Mouse (Mus musculus) left cerebral cortex, adult 2 months (tissue): Measurements from ENCODE around the gene Acbd4. TPM values are rescaled to one million over a fixed set of nuclear protein-coding genes. Genes with fewer than 3 reads are reported as not detected.

Experiments
- DNase-seq, 2 experiments: peaks; one replicate each; pipeline ENCODE4 v3.0.0; 2021 to 2022; ENCODE audit warnings: low spot score in 2 of 2, mixed read lengths in 1 of 2; ENCODE audit errors: extremely low spot score in 1 of 2
- H3K27ac ChIP-seq: fragments of 200-600 bp; 2 replicates; pipeline ENCODE4 v1.8.1; 2022
- H3K4me3 ChIP-seq: fragments of 200-600 bp; 2 replicates; pipeline ENCODE4 v1.8.1; 2022
- CTCF ChIP-seq: fragments of 200-600 bp; IDR thresholded peaks from 2 replicates; pipeline ENCODE4 v1.8.1; 2022; ENCODE audit warnings: antibody characterized with exemption, mild to moderate bottlenecking, moderate library complexity
- intact Hi-C: fragments of 180-260 bp; cut with DNase I; formaldehyde crosslinking; loops from one replicate; pipeline ENCODE4 v1.15.1; 2025
- total RNA-seq, 2 experiments: library from RNA; stranded (reverse); gene quantifications; 2 replicates each; pipeline ENCODE4 v1.2.3; 2021

Acbd4 gene
- total RNA-seq, 2 experiments from 2014 or later, result 72.3 to 88.2 TPM

GRCm38 (mm10) chr11:103093862-103094833 is 7.3 kb upstream of the Acbd4 start:
- no peak overlapping the region for H3K27ac ChIP-seq
- TF ChIP-seq CTCF, result no peak
- DNase-seq, result no peak
- H3K4me3 ChIP-seq, result no peak overlapping the region
- intact Hi-C loops, result no loop called here

GRCm38 (mm10) chr11:103095107-103095670 is 6.3 kb upstream of the Acbd4 start:
- TF ChIP-seq CTCF, result no peak
- DNase-seq, result no peak
- intact Hi-C loops, result no loop called here
- H3K4me3 ChIP-seq, result no peak overlapping the region
- H3K27ac ChIP-seq, result no peak overlapping the region

- TF ChIP-seq CTCF, result no peak
These were observed 5.7 kb upstream of the Acbd4 start for GRCm38 (mm10) chr11:103095801-103096200.

GRCm38 (mm10) chr11:103096979-103097894 is 4.2 kb upstream of the Acbd4 start:
- intact Hi-C loops, result no loop called here
- no peak overlapping the region for H3K27ac ChIP-seq
- TF ChIP-seq CTCF, result no peak
- no peak overlapping the region for H3K4me3 ChIP-seq
- peak in 1 of 2 experiments; percentile 9 for DNase-seq

More at GRCm38 (mm10) chr11:103095801-103096200, 5.7 kb upstream of the Acbd4 start:
- intact Hi-C loops, result no loop called here
- DNase-seq, result no peak
- Histone ChIP-seq H3K27ac (no peak overlapping the region), H3K4me3 (no peak overlapping the region)

GRCm38 (mm10) chr11:103098531-103099190 is 2.8 kb upstream of the Acbd4 start:
- no peak overlapping the region for H3K27ac ChIP-seq
- no peak for DNase-seq
- TF ChIP-seq CTCF, result no peak
- intact Hi-C loops, result no loop called here
- H3K4me3 ChIP-seq, result no peak overlapping the region

- Histone ChIP-seq H3K4me3 (no peak overlapping the region), H3K27ac (no peak overlapping the region)
- DNase-seq, result no peak
- no peak for TF ChIP-seq CTCF
- intact Hi-C loops, result no loop called here
These were observed 2.0 kb upstream of the Acbd4 start for GRCm38 (mm10) chr11:103099352-103099940.

- DNase-seq, result no peak
- intact Hi-C loops, result no loop called here
- no peak overlapping the region for H3K27ac ChIP-seq
- H3K4me3 ChIP-seq, result no peak overlapping the region
- TF ChIP-seq CTCF, result no peak
These were observed 1.1 kb upstream of the Acbd4 start for GRCm38 (mm10) chr11:103100361-103100760.

- H3K4me3 ChIP-seq, result peak overlapping the region; percentile 56
- DNase-seq, result peak; percentile 64 to 69
- H3K27ac ChIP-seq, result peak overlapping the region; percentile 96
- intact Hi-C loops, result loop anchor here (1.0 to 2.0 kb wide), 3 partner anchors 31 to 223 kb away; no protein-coding TSS in a partner anchor
- no peak for TF ChIP-seq CTCF
These were observed 502 bp downstream of the Acbd4 start for GRCm38 (mm10) chr11:103101866-103102501.

- intact Hi-C loops, result loop anchor here (1.0 to 2.0 kb wide), 3 partner anchors 30 to 222 kb away; no protein-coding TSS in a partner anchor
- peak; percentile 96 to 100 for DNase-seq
- Histone ChIP-seq H3K27ac (peak overlapping the region; percentile 96), H3K4me3 (peak overlapping the region; percentile 56)
- no peak; the same call in none of the 2 replicates for TF ChIP-seq CTCF
These were observed 1.4 kb downstream of the Acbd4 start for GRCm38 (mm10) chr11:103102725-103103349.

GRCm38 (mm10) chr11:103103621-103104020 is 2.1 kb downstream of the Acbd4 start:
- no peak for DNase-seq
- TF ChIP-seq CTCF, result no peak
- intact Hi-C loops, result loop anchor here (2.0 kb wide), 1 partner anchor 221 kb away; no protein-coding TSS in a partner anchor
- peak overlapping the region; percentile 56 for H3K4me3 ChIP-seq
- peak overlapping the region; percentile 81 for H3K27ac ChIP-seq
